Mouse (Mus musculus): ENCODE results near the gene Mcrs1. TPM values are rescaled to one million over a fixed set of nuclear protein-coding genes. Genes with fewer than 3 reads are reported as not detected.
"Not testable (repeated sequence)": the region's sequence is repeated elsewhere in the genome, so short reads cannot be mapped to it uniquely, and the experiment has no call there.

The Mcrs1 gene
- polyA plus RNA-seq, 1 experiment from 2014 or later: 141 TPM

GRCm38 (mm10) chr15:99254477-99255005 is 2.8 kb upstream of the Mcrs1 start:
- H3K27me3 ChIP-seq (ENCODE audit: control insufficient read depth, insufficient read depth, low read length): no peaks in the 10 kb centered on the region
- H3K9ac ChIP-seq (replicated peaks; ENCODE audit: low read depth, low read length): no peak overlapping the region
- H3K36me3 ChIP-seq (ENCODE audit: control insufficient read depth, insufficient read depth, low read length): no peaks in the 10 kb centered on the region
- no peaks in the 10 kb centered on the region for H3K4me1 ChIP-seq (ENCODE audit: control insufficient read depth, insufficient read depth, low read length)
- H3K4me3 ChIP-seq (ENCODE audit: low read depth, low read length): no peak overlapping the region
- WGBS: 85% methylated on average over 2 of the region's 2 CpGs
- H3K4me2 ChIP-seq (replicated peaks; ENCODE audit: low read depth, low read length): no peak overlapping the region
- H3K27ac ChIP-seq (ENCODE audit: low read length): no peak overlapping the region
- no peak for ATAC-seq (ENCODE audit: insufficient number of reproducible peaks, insufficient read depth, low FRiP score, low read depth)
- H3K9me3 ChIP-seq (ENCODE audit: control insufficient read depth, low read depth, low read length): no peaks in the 10 kb centered on the region

- no peaks in the 10 kb centered on the region for H3K9me3 ChIP-seq (ENCODE audit: control insufficient read depth, low read depth, low read length)
- H3K27me3 ChIP-seq (ENCODE audit: control insufficient read depth, insufficient read depth, low read length): no peaks in the 10 kb centered on the region
- H3K9ac ChIP-seq (replicated peaks; ENCODE audit: low read depth, low read length): no peak overlapping the region
- H3K4me2 ChIP-seq (replicated peaks; ENCODE audit: low read depth, low read length): no peak overlapping the region
- H3K27ac ChIP-seq (ENCODE audit: low read length): peak overlapping the region; percentile 40; the same call in 1 of the 2 replicates
- H3K4me3 ChIP-seq (ENCODE audit: low read depth, low read length): no peak overlapping the region
- 93% methylated on average over 6 of the region's 6 CpGs for WGBS
- H3K36me3 ChIP-seq (ENCODE audit: control insufficient read depth, insufficient read depth, low read length): no peaks in the 10 kb centered on the region
- ATAC-seq (ENCODE audit: insufficient number of reproducible peaks, insufficient read depth, low FRiP score, low read depth): no peak
- H3K4me1 ChIP-seq (ENCODE audit: control insufficient read depth, insufficient read depth, low read length): no peaks in the 10 kb centered on the region
Observed at GRCm38 (mm10) chr15:99253772-99254171, 2.0 kb upstream of the Mcrs1 start.

- H3K4me1 ChIP-seq (ENCODE audit: control insufficient read depth, insufficient read depth, low read length); H3K36me3 ChIP-seq (ENCODE audit: control insufficient read depth, insufficient read depth, low read length); H3K9ac ChIP-seq (replicated peaks; ENCODE audit: low read depth, low read length); H3K9me3 ChIP-seq (ENCODE audit: control insufficient read depth, low read depth, low read length); ATAC-seq (ENCODE audit: insufficient number of reproducible peaks, insufficient read depth, low FRiP score, low read depth); H3K27me3 ChIP-seq (ENCODE audit: control insufficient read depth, insufficient read depth, low read length): not testable (repeated sequence)
- Histone ChIP-seq H3K4me2 (replicated peaks; ENCODE audit: low read depth, low read length) (peak overlapping the region; percentile 87), H3K4me3 (ENCODE audit: low read depth, low read length) (peak overlapping the region; percentile 59; the same call in 1 of the 2 replicates), H3K27ac (ENCODE audit: low read length) (peak overlapping the region; percentile 99; the same call in 1 of the 2 replicates)
- 44% methylated on average over 2 of the region's 2 CpGs for WGBS
Observed at GRCm38 (mm10) chr15:99253175-99253479, 1.4 kb upstream of the Mcrs1 start.

GRCm38 (mm10) chr15:99252381-99253174 is 817 bp upstream of the Mcrs1 start:
- peak overlapping the region; percentile 87 for H3K4me2 ChIP-seq (replicated peaks; ENCODE audit: low read depth, low read length)
- peak overlapping the region; percentile 99 for H3K27ac ChIP-seq (ENCODE audit: low read length)
- H3K9ac ChIP-seq (replicated peaks; ENCODE audit: low read depth, low read length): peak overlapping the region; percentile 43
- 3% methylated on average over 22 of the region's 22 CpGs for WGBS
- no peaks in the 10 kb centered on the region for H3K4me1 ChIP-seq (ENCODE audit: control insufficient read depth, insufficient read depth, low read length)
- H3K4me3 ChIP-seq (ENCODE audit: low read depth, low read length): peak overlapping the region; percentile 59
- ATAC-seq (ENCODE audit: insufficient number of reproducible peaks, insufficient read depth, low FRiP score, low read depth): peak; percentile 54
- no peaks in the 10 kb centered on the region for H3K9me3 ChIP-seq (ENCODE audit: control insufficient read depth, low read depth, low read length)
- H3K36me3 ChIP-seq (ENCODE audit: control insufficient read depth, insufficient read depth, low read length): peaks cover 9% of the 10 kb centered on the region; the same call in 1 of the 2 replicates
- no peaks in the 10 kb centered on the region for H3K27me3 ChIP-seq (ENCODE audit: control insufficient read depth, insufficient read depth, low read length)

DNA sequence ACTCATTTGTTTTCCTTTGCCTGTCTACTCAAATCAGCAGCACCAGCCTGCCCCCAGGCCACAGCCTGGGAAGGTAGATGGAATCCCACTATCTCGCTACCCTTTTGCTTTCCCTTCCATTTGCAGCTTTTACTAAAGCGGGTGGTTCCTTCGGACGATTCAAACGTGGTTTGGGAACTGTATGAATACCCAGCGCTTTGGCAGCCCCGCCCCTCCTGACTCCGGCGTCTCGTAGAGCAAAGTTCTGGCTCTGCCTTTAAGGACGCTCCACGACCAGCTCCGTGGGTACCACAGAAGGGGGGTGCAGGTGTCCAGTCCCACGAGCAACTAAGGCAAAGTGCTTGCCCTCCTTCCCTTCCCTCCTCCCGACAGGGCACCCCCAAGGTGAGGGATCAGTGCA is 650 bp downstream of the Mcrs1 start:
- H3K4me1 ChIP-seq (ENCODE audit: control insufficient read depth, insufficient read depth, low read length); H3K9me3 ChIP-seq (ENCODE audit: control insufficient read depth, low read depth, low read length); H3K27me3 ChIP-seq (ENCODE audit: control insufficient read depth, insufficient read depth, low read length); H3K27ac ChIP-seq (ENCODE audit: low read length): not testable (repeated sequence)
- peaks cover 21% of the 10 kb centered on the region for H3K36me3 ChIP-seq (ENCODE audit: control insufficient read depth, insufficient read depth, low read length)
- H3K9ac ChIP-seq (replicated peaks; ENCODE audit: low read depth, low read length): peak overlapping the region; percentile 25; the same call in 1 of the 2 replicates
- WGBS: under 1% methylated on average over 14 of the region's 15 CpGs
- peak overlapping the region; percentile 58 for H3K4me2 ChIP-seq (replicated peaks; ENCODE audit: low read depth, low read length)
- H3K4me3 ChIP-seq (ENCODE audit: low read depth, low read length): peak overlapping the region; percentile 59
- ATAC-seq (ENCODE audit: insufficient number of reproducible peaks, insufficient read depth, low FRiP score, low read depth): 0 out of 2 replicates have a peak, but pooled peaks have one; percentile 1

GRCm38 (mm10) chr15:99249938-99250337 is 1.8 kb downstream of the Mcrs1 start:
- H3K27ac ChIP-seq (ENCODE audit: low read length): no peak overlapping the region
- H3K27me3 ChIP-seq (ENCODE audit: control insufficient read depth, insufficient read depth, low read length): no peaks in the 10 kb centered on the region
- H3K9me3 ChIP-seq (ENCODE audit: control insufficient read depth, low read depth, low read length): no peaks in the 10 kb centered on the region
- no peak for ATAC-seq (ENCODE audit: insufficient number of reproducible peaks, insufficient read depth, low FRiP score, low read depth)
- H3K4me3 ChIP-seq (ENCODE audit: low read depth, low read length): no peak overlapping the region
- no peaks in the 10 kb centered on the region for H3K4me1 ChIP-seq (ENCODE audit: control insufficient read depth, insufficient read depth, low read length)
- 91% methylated on average over 11 of the region's 11 CpGs for WGBS
- H3K4me2 ChIP-seq (replicated peaks; ENCODE audit: low read depth, low read length): no peak overlapping the region
- peaks cover 28% of the 10 kb centered on the region for H3K36me3 ChIP-seq (ENCODE audit: control insufficient read depth, insufficient read depth, low read length)
- H3K9ac ChIP-seq (replicated peaks; ENCODE audit: low read depth, low read length): no peak overlapping the region

DNA sequence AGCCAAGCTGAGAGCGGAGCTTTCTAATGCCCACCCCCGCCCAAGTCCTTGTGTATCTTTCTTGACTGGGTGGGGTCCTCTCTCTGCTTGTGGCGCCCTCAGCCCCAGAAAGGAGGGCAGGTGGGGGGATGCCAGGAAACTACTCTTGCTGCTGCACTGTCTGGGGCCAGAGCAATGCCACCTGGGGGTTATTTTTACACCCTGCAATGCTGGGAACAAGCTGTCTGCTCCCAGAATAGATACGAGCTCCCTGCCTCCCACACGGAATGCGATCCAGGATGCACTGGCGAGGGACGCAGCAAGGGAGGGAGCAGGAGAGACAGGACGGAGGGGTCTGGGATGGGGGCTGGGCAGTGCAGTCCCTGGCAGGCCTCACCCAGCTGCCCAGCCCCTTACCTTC is 2.8 kb downstream of the Mcrs1 start:
- H3K4me1 ChIP-seq (ENCODE audit: control insufficient read depth, insufficient read depth, low read length): no peaks in the 10 kb centered on the region
- 64% methylated on average over 9 of the region's 9 CpGs for WGBS

GRCm38 (mm10) chr15:99246736-99247135 is 5.0 kb downstream of the Mcrs1 start:
- H3K27ac ChIP-seq (ENCODE audit: low read length); H3K9ac ChIP-seq (replicated peaks; ENCODE audit: low read depth, low read length); ATAC-seq (ENCODE audit: insufficient number of reproducible peaks, insufficient read depth, low FRiP score, low read depth); H3K4me1 ChIP-seq (ENCODE audit: control insufficient read depth, insufficient read depth, low read length); H3K27me3 ChIP-seq (ENCODE audit: control insufficient read depth, insufficient read depth, low read length); H3K9me3 ChIP-seq (ENCODE audit: control insufficient read depth, low read depth, low read length); H3K4me2 ChIP-seq (replicated peaks; ENCODE audit: low read depth, low read length); H3K4me3 ChIP-seq (ENCODE audit: low read depth, low read length): not testable (repeated sequence)
- peaks cover 50% of the 10 kb centered on the region for H3K36me3 ChIP-seq (ENCODE audit: control insufficient read depth, insufficient read depth, low read length)
- 89% methylated on average over 6 of the region's 6 CpGs for WGBS

More for the DNA sequence above, 2.8 kb downstream of the Mcrs1 start:
- Histone ChIP-seq H3K36me3 (ENCODE audit: control insufficient read depth, insufficient read depth, low read length) (peaks cover 37% of the 10 kb centered on the region), H3K9me3 (ENCODE audit: control insufficient read depth, low read depth, low read length) (no peaks in the 10 kb centered on the region), H3K27me3 (ENCODE audit: control insufficient read depth, insufficient read depth, low read length) (no peaks in the 10 kb centered on the region), H3K4me3 (ENCODE audit: low read depth, low read length) (no peak overlapping the region), H3K4me2 (replicated peaks; ENCODE audit: low read depth, low read length) (no peak overlapping the region), H3K27ac (ENCODE audit: low read length) (no peak overlapping the region), H3K9ac (replicated peaks; ENCODE audit: low read depth, low read length) (no peak overlapping the region)
- ATAC-seq (ENCODE audit: insufficient number of reproducible peaks, insufficient read depth, low FRiP score, low read depth): no peak

All from stomach, embryonic 14.5 days (tissue).